Mouse (Mus musculus) pancreas, adult 10 weeks (tissue): ENCODE measurements around the gene Vmn1r35. TPM values are rescaled to one million over a fixed set of nuclear protein-coding genes. Genes with fewer than 3 reads are reported as not detected.

Source experiments
- polyA plus RNA-seq: library from polyadenylated mRNA; stranded (reverse); fragments of 350-450 nt; fragmentation: Illumina TruSeq; extraction: RNeasy Lipid Tissue Mini Kit (QIAGEN cat#74804); gene quantifications from one replicate; pipeline ENCODE4 v1.2.3, GENCODE M21; 2015; ENCODE audit warnings: low read depth, low replicate concordance; ENCODE audit not compliant: insufficient read depth

Vmn1r35 gene
- polyA plus RNA-seq = not detected

GRCm38 (mm10) chr6:66685806-66686205 is at the start of gene Vmn1r35:
Gene Vmn1r35 (minus strand): TSS chr6:66685906.

GRCm38 (mm10) chr6:66729082-66729481 is 43.4 kb upstream of the Vmn1r35 start, which contains the start of gene Vmn1r37:
Gene Vmn1r37 (plus strand): TSS chr6:66729382.

GRCm38 (mm10) chr6:66719068-66719467 is 33.4 kb upstream of the Vmn1r35 start, which contains the start of gene Vmn1r36:
Gene Vmn1r36 (minus strand): TSS chr6:66719168.

GRCm38 (mm10) chr6:66643779-66644178 is 41.9 kb downstream of the Vmn1r35 start, which contains the start of gene Vmn1r34:
Gene Vmn1r34 (minus strand): TSS chr6:66643879.

Other genes starting within 250 kb of the Vmn1r35 start
- gene Mad2l1, start 150.5 kb downstream of the Vmn1r35 start, polyA plus RNA-seq = 0.81 TPM
- gene Vmn1r32, start 125.8 kb downstream of the Vmn1r35 start, polyA plus RNA-seq = not detected
- not detected for gene Vmn1r33, start 67.6 kb downstream of the Vmn1r35 start, polyA plus RNA-seq
- not detected for gene Vmn1r34, start 42.0 kb downstream of the Vmn1r35 start, polyA plus RNA-seq
- gene Vmn1r36, start 33.3 kb upstream of the Vmn1r35 start, polyA plus RNA-seq = not detected
- gene Vmn1r37, start 43.5 kb upstream of the Vmn1r35 start, polyA plus RNA-seq = not detected
- not detected for gene Vmn1r38, start 96.7 kb upstream of the Vmn1r35 start, polyA plus RNA-seq
- not detected for gene Vmn1r39, start 124.7 kb upstream of the Vmn1r35 start, polyA plus RNA-seq
- 20.6 TPM for gene Gng12, start 210.5 kb upstream of the Vmn1r35 start, polyA plus RNA-seq